Mouse (Mus musculus): ENCODE measurements around the gene Rnf157. TPM values are rescaled to one million over a fixed set of nuclear protein-coding genes. Genes with fewer than 3 reads are reported as not detected.

Gene Rnf157
- polyA plus RNA-seq, 1 experiment from 2014 or later, result 25.2 TPM

DNA sequence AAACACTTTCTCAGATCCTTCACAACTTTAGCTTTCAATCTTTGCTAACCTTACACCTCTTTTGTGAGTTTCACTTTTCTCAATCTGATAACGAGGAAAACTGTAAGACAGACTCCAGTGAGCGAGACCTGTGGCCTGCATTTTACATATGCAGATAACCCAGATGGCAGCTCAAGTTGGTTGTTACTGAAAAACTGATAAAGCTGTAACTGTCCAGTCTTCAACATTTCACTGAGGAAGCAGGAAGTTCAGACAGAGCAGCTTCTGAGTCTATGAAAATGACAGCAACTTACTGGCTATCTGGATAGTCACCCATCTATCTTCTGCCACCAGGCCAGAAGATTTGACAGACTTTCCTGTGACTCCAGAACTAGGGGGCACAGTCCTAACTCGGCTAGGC lies 103.2 kb downstream of the Rnf157 start:
- Histone ChIP-seq H3K4me2 (no peak overlapping the region), H3K9me3 (no peaks in the 10 kb centered on the region), H3K4me1 (replicated peaks) (peaks cover 9% of the 10 kb centered on the region), H3K27ac (no peak overlapping the region), H3K4me3 (replicated peaks) (no peak overlapping the region), H3K36me3 (peaks cover 7% of the 10 kb centered on the region), H3K27me3 (0 out of 2 replicates have a peak, but pooled peaks cover 3% of the 10 kb centered on the region), H3K9ac (replicated peaks) (no peak overlapping the region)
- ATAC-seq (ENCODE audit: insufficient number of reproducible peaks, insufficient read depth, low FRiP score, low TSS enrichment, low read depth), result no peak
- 77% methylated on average over 3 of the region's 3 CpGs for WGBS

DNA sequence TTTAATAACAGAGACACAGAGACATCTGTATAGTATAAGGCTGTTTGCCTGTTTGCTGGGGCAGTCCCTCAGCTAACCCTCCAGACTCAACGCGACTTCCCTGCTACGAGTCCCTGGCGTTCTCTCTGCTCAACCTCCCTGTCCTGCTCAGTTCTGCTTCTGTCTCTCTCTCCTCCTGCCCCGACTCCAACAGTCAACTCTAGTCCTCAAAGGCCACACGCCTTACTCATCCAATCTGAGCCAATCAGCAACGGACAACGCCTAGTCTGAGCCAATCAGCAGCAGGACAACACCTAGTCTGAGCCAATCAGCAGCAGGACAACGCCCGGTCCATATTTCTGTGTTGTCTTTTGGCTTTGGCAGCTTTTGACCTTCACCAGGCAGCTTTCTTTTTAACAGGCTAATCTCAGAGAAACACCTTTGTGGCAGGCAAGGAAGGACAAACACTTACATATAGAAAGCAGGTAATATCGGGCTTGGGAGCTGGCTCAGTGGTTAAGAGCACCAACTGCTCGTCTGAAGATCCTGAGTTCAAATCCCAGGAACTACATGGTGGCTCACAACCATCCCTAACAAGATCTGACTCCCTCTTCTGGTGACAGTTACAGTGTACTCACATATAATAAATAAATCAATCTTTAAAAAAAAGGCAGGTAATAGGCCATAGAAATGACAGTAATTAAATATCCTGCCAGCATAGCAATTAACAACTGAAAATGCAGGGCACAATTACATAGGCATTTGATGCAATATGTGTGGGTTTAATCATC lies 104.9 kb downstream of the Rnf157 start:
- no peak overlapping the region for H3K4me2 ChIP-seq
- 0 out of 2 replicates have a peak, but pooled peaks cover 3% of the 10 kb centered on the region for H3K27me3 ChIP-seq
- no peak for ATAC-seq (ENCODE audit: insufficient number of reproducible peaks, insufficient read depth, low FRiP score, low TSS enrichment, low read depth)
- H3K36me3 ChIP-seq, result peaks cover 23% of the 10 kb centered on the region
- peaks cover 9% of the 10 kb centered on the region for H3K4me1 ChIP-seq (replicated peaks)
- no peak overlapping the region for H3K4me3 ChIP-seq (replicated peaks)
- H3K9ac ChIP-seq (replicated peaks), result no peak overlapping the region
- no peak overlapping the region for H3K27ac ChIP-seq
- H3K9me3 ChIP-seq, result no peaks in the 10 kb centered on the region
- 86% methylated on average over 12 of the region's 12 CpGs for WGBS

DNA sequence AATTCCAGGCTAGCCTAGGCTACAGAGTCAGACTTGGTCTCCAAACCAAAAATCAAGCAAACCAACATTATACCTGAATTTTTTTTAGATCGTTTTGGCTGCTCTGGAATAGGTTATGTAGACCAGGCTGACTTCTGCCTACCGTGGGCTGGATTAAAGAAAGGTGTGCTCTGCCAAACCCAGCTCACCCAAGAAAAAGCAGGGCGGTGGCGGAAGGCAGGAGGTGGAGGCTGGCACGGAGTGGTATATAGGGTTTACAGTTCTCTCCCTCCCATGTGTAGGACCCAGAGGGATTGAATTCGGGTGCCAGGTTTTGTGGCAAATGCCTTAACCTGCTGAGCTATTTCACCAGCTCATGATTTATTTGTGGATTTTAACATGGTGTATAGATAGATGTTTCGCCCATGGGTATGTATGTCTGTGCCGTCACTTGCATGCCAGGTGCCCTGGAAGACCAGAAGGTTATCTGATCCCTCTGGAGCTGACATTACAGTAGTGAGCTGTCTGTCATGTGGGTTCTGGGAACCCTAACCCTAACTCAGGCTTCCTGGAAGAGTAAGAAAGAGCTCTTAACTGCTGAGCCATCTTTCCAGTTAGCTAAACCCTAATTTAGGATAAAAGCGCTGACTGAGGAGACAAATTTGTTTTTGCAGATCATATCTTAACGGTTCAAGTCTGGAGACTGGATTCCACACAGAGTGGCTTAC lies 105.7 kb downstream of the Rnf157 start, which contains the start of gene Exoc7:
Gene Exoc7, minus strand, starts transcription at position 215 of the 707 bp plus-strand sequence.
- H3K27me3 ChIP-seq, result 0 out of 2 replicates have a peak, but pooled peaks cover 3% of the 10 kb centered on the region
- peak within 1 kb of the TSS; percentile 64 for H3K9ac ChIP-seq (replicated peaks)
- no peaks in the 10 kb centered on the region for H3K9me3 ChIP-seq
- H3K4me1 ChIP-seq (replicated peaks), result peaks cover 9% of the 10 kb centered on the region
- peak; percentile 26; the same call in 1 of the 2 replicates for ATAC-seq (ENCODE audit: insufficient number of reproducible peaks, insufficient read depth, low FRiP score, low TSS enrichment, low read depth)
- H3K27ac ChIP-seq, result 0 out of 2 replicates have a peak within 1 kb of the TSS, but pooled peaks have one; percentile 25
- H3K4me2 ChIP-seq, result peak within 1 kb of the TSS; percentile 85
- peaks cover 31% of the 10 kb centered on the region for H3K36me3 ChIP-seq
- WGBS, result 86% methylated on average over 10 of the region's 10 CpGs
- peak within 1 kb of the TSS; percentile 59 for H3K4me3 ChIP-seq (replicated peaks)

DNA sequence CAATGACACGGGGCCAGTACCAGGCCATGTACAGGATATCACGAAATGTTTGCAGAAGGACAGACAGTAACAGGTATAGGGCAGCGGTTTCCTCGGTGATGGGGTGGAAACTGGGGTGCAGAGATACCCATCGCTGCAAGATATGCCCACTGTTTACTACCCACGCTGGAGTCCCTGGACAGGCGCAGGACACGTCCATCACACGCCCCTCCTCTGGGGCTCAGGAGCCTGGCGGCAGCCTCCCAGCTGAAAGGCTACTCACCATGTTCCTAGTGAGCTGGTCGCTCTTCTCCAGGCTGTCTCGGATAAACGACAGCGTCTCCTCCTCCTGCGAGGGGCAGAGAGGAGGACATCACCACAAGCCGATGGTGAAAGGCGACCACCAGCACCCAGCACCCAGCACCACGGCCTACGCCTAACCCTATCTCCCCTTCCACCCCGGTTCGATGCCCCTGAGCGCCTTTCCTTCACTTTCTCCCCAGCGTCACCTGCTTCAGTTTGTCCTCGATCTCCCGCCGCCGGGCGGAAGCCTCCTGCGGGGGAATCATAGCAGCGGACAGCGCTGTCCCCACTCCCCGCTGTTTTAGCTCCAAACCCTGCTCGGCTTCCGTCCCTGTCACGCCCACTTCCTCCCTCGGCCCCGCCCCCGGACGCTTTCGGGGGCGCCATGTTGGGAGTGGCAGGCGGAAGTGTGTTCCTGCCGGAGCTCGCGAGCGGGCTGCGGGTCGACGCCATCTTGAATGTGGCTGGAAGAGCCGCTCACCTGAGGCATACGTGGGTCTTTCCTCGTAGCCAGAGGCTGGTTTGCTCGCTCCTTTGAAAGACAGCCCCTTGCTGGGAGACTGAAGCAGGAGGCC lies 106.5 kb downstream of the Rnf157 start:
- H3K27ac ChIP-seq, result 0 out of 2 replicates have a peak overlapping the region, but pooled peaks have one; percentile 25
- peak overlapping the region; percentile 64 for H3K9ac ChIP-seq (replicated peaks)
- peaks cover 9% of the 10 kb centered on the region for H3K4me1 ChIP-seq (replicated peaks)
- peak overlapping the region; percentile 85 for H3K4me2 ChIP-seq
- 2% methylated on average over 51 of the region's 53 CpGs for WGBS
- peak overlapping the region; percentile 59 for H3K4me3 ChIP-seq (replicated peaks)
- H3K27me3 ChIP-seq, result 0 out of 2 replicates have a peak, but pooled peaks cover 3% of the 10 kb centered on the region
- peak; percentile 91 for ATAC-seq (ENCODE audit: insufficient number of reproducible peaks, insufficient read depth, low FRiP score, low TSS enrichment, low read depth)
- H3K9me3 ChIP-seq, result no peaks in the 10 kb centered on the region
- H3K36me3 ChIP-seq, result peaks cover 39% of the 10 kb centered on the region

DNA sequence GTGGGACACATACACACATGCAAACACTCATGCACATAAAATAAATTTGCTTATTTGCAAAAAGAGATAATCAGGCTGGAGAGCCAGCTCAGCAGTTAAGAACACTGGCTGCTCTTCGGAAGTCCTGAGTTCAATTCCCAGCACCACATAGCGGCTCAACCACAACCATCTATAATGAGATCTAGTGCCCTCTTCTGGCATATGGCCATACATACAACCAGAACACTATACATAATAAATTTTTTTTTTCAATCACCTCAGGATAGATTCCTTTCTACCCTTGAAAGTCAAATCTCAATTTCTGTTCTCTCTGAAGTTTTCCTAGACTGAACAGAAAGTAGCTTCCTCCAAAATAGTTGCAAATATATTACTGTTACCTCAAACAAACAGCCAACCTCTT lies 107.4 kb downstream of the Rnf157 start:
- H3K27ac ChIP-seq, result no peak overlapping the region
- H3K4me2 ChIP-seq, result peak overlapping the region; percentile 85
- H3K9me3 ChIP-seq, result no peaks in the 10 kb centered on the region
- WGBS, result 99% methylated on average over 2 of the region's 2 CpGs
- no peak for ATAC-seq (ENCODE audit: insufficient number of reproducible peaks, insufficient read depth, low FRiP score, low TSS enrichment, low read depth)
- H3K9ac ChIP-seq (replicated peaks), result no peak overlapping the region
- no peaks in the 10 kb centered on the region for H3K27me3 ChIP-seq
- H3K36me3 ChIP-seq, result peaks cover 48% of the 10 kb centered on the region
- peaks cover 9% of the 10 kb centered on the region for H3K4me1 ChIP-seq (replicated peaks)
- peak overlapping the region; percentile 59 for H3K4me3 ChIP-seq (replicated peaks)

DNA sequence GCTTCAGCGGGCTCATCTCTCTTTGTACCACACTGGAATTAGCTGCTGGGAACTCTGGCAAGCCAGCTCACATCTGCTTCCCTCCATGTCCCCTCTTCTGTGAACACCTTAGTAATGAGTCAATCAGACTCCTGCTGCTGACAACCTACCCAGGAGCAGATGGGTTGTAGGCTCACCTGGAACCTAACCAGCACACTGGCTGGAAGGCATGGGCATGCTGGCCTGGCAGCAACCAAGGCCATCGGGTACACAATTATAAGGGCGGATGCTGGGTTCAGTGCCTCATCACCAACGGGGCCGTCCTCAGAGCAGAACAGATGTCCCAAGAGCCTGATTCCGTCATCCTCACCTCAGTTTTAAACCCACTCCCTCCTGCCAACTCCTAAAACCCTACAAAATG lies 114.2 kb downstream of the Rnf157 start:
- H3K4me3 ChIP-seq (replicated peaks), result no peak overlapping the region
- WGBS, result 96% methylated on average over 6 of the region's 6 CpGs
- H3K36me3 ChIP-seq, result peaks cover 97% of the 10 kb centered on the region
- no peak for ATAC-seq (ENCODE audit: insufficient number of reproducible peaks, insufficient read depth, low FRiP score, low TSS enrichment, low read depth)
- H3K9ac ChIP-seq (replicated peaks), result no peak overlapping the region
- no peaks in the 10 kb centered on the region for H3K4me1 ChIP-seq (replicated peaks)
- H3K4me2 ChIP-seq, result no peak overlapping the region
- no peaks in the 10 kb centered on the region for H3K9me3 ChIP-seq
- no peak overlapping the region for H3K27ac ChIP-seq
- no peaks in the 10 kb centered on the region for H3K27me3 ChIP-seq

DNA sequence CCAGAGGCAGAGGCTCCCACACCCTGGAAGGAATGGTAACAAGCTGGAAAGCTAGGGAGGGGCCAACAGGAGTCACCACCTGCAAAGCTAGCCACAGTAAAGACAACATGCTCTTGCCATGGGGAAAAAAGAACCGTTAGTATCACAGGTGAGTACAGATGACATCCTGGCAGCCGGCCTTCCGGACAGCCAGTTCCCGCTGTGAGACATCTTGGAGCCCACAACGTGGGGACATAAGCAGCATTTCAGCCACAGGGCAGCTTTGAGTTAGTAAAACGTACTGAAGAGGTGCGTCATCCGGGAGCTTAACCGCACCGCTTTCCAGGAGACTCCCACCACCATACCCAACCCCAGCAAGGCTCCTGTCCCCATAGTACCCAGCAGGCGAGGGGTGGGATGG lies 114.6 kb downstream of the Rnf157 start:
- Histone ChIP-seq H3K9me3 (no peaks in the 10 kb centered on the region), H3K36me3 (peaks cover 97% of the 10 kb centered on the region), H3K4me1 (replicated peaks) (no peaks in the 10 kb centered on the region), H3K4me3 (replicated peaks) (no peak overlapping the region), H3K27me3 (no peaks in the 10 kb centered on the region), H3K4me2 (no peak overlapping the region), H3K27ac (no peak overlapping the region), H3K9ac (replicated peaks) (no peak overlapping the region)
- ATAC-seq (ENCODE audit: insufficient number of reproducible peaks, insufficient read depth, low FRiP score, low TSS enrichment, low read depth), result no peak
- 92% methylated on average over 11 of the region's 11 CpGs for WGBS

DNA sequence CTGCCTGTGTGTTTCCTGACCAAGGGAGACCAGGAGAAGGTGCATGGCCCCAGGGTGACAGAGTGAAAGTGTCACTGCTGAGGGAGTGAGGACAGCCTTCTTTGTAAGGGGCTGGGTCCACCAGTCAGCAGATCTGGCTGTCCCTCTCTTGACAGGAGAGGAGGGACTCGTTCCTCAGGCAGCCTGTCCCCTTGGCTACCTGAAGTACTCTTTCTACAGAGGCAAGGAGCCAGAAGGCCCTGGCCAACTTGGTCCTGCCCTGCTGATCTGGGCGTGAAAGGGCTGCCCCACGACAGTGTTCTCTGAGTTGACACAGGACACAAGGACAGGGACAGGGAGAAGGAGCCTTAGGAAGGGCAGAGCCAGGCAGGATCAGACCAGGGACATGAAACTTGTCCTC lies 115.8 kb downstream of the Rnf157 start:
- WGBS, result 81% methylated on average over 3 of the region's 3 CpGs

DNA sequence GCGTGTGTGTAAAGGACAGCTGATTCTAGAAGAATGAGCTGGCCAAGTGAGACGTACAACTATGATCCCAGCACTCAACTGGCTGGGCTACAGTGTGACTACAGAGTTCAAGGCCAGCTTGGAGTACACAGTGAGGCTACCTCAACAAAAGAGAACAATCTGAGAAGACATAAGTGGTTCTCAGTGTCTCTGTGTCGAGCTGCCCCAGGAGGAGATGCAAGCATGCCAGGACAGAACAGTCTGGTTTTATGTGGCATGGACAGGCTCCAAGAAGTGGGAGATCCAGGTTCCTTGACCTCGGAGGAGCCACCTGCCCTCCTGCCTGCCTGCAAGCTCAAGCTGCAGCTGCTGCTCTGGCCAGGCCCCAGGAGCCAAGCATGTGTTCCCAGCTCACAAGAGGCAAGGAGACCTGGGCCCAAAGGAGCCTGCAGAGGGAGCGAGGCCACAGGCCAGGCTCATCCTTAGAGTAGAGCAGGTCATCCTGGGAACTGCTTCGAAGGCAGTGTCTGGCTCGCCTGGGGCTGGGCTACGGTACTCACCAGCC lies 116.6 kb downstream of the Rnf157 start:
- Histone ChIP-seq H3K9ac (replicated peaks) (no peak overlapping the region), H3K27ac (no peak overlapping the region), H3K4me2 (no peak overlapping the region), H3K36me3 (peaks cover 98% of the 10 kb centered on the region), H3K4me3 (replicated peaks) (no peak overlapping the region), H3K9me3 (no peaks in the 10 kb centered on the region), H3K27me3 (no peaks in the 10 kb centered on the region), H3K4me1 (replicated peaks) (no peaks in the 10 kb centered on the region)
- no peak for ATAC-seq (ENCODE audit: insufficient number of reproducible peaks, insufficient read depth, low FRiP score, low TSS enrichment, low read depth)
- WGBS, result 88% methylated on average over 8 of the region's 8 CpGs

More for the DNA sequence above, 115.8 kb downstream of the Rnf157 start:
- peaks cover 98% of the 10 kb centered on the region for H3K36me3 ChIP-seq
- no peak overlapping the region for H3K4me2 ChIP-seq
- no peaks in the 10 kb centered on the region for H3K9me3 ChIP-seq
- no peaks in the 10 kb centered on the region for H3K27me3 ChIP-seq
- no peaks in the 10 kb centered on the region for H3K4me1 ChIP-seq (replicated peaks)
- H3K4me3 ChIP-seq (replicated peaks), result no peak overlapping the region
- H3K27ac ChIP-seq, result no peak overlapping the region
- no peak overlapping the region for H3K9ac ChIP-seq (replicated peaks)
- ATAC-seq (ENCODE audit: insufficient number of reproducible peaks, insufficient read depth, low FRiP score, low TSS enrichment, low read depth), result no peak

DNA sequence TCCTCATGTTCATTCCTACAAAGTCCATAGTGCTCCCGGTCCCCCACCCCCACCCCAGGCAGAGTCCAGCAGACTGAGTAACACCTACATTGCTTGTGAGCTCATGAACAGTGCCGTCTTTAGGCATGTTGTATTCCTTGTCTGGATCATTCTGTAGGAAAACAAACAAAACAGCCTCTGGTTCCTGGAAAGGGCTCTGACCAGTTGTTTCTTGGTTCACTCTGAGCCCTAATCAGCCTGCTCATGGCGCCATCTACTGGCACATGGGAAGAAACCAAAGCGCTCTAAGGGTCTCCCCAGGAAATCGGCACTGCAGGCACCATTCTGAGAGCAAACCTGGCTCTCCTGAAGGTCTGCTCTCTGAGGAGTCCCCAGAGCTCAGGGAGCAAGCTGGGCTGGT lies 118.5 kb downstream of the Rnf157 start:
- peaks cover 98% of the 10 kb centered on the region for H3K36me3 ChIP-seq
- H3K27ac ChIP-seq, result no peak overlapping the region
- no peaks in the 10 kb centered on the region for H3K9me3 ChIP-seq
- 30% methylated on average over 5 of the region's 5 CpGs for WGBS
- peak; percentile 36; the same call in 1 of the 2 replicates for ATAC-seq (ENCODE audit: insufficient number of reproducible peaks, insufficient read depth, low FRiP score, low TSS enrichment, low read depth)
- no peak overlapping the region for H3K4me3 ChIP-seq (replicated peaks)
- no peaks in the 10 kb centered on the region for H3K4me1 ChIP-seq (replicated peaks)
- no peak overlapping the region for H3K4me2 ChIP-seq
- no peaks in the 10 kb centered on the region for H3K27me3 ChIP-seq
- no peak overlapping the region for H3K9ac ChIP-seq (replicated peaks)

Measured in limb, embryonic 12.5 days (tissue).